Mouse (Mus musculus): ENCODE measurements around the gene Atp6v0b. TPM values are rescaled to one million over a fixed set of nuclear protein-coding genes. Genes with fewer than 3 reads are reported as not detected.

The Atp6v0b gene
- polyA plus RNA-seq, 1 experiment from 2014 or later, result 492 TPM

- Histone ChIP-seq H3K4me3 (no peak overlapping the region), H3K9me3 (no peaks in the 10 kb centered on the region), H3K9ac (no peak overlapping the region), H3K27ac (no peak overlapping the region), H3K27me3 (0 out of 2 replicates have a peak, but pooled peaks cover 3% of the 10 kb centered on the region), H3K36me3 (no peaks in the 10 kb centered on the region), H3K4me2 (no peak overlapping the region), H3K4me1 (replicated peaks) (peaks cover 36% of the 10 kb centered on the region)
- no peak for ATAC-seq (ENCODE audit: low FRiP score)
- WGBS, result 96% methylated on average over 4 of the region's 4 CpGs
Measured at GRCm38 (mm10) chr4:117846261-117846660, 40.9 kb downstream of the Atp6v0b start.

GRCm38 (mm10) chr4:117845316-117845715, 41.8 kb downstream of the Atp6v0b start:
- H3K9me3 ChIP-seq, result no peaks in the 10 kb centered on the region
- H3K27me3 ChIP-seq, result 0 out of 2 replicates have a peak, but pooled peaks cover 3% of the 10 kb centered on the region
- peaks cover 28% of the 10 kb centered on the region for H3K4me1 ChIP-seq (replicated peaks)
- H3K36me3 ChIP-seq, result no peaks in the 10 kb centered on the region
- no peak overlapping the region for H3K4me3 ChIP-seq
- H3K27ac ChIP-seq, result no peak overlapping the region
- no peak overlapping the region for H3K9ac ChIP-seq
- no peak for ATAC-seq (ENCODE audit: low FRiP score)
- no peak overlapping the region for H3K4me2 ChIP-seq
- 52% methylated on average over 11 of the region's 11 CpGs for WGBS

GRCm38 (mm10) chr4:117844467-117844866, 42.7 kb downstream of the Atp6v0b start:
- no peak overlapping the region for H3K4me2 ChIP-seq
- 0 out of 2 replicates have a peak, but pooled peaks cover 3% of the 10 kb centered on the region for H3K27me3 ChIP-seq
- H3K4me3 ChIP-seq, result no peak overlapping the region
- no peak overlapping the region for H3K9ac ChIP-seq
- peaks cover 20% of the 10 kb centered on the region for H3K4me1 ChIP-seq (replicated peaks)
- no peaks in the 10 kb centered on the region for H3K9me3 ChIP-seq
- H3K36me3 ChIP-seq, result no peaks in the 10 kb centered on the region
- H3K27ac ChIP-seq, result no peak overlapping the region
- no peak for ATAC-seq (ENCODE audit: low FRiP score)
- 91% methylated on average over 5 of the region's 5 CpGs for WGBS

- ATAC-seq (ENCODE audit: low FRiP score), result no peak
- Histone ChIP-seq H3K4me2 (no peak overlapping the region), H3K27ac (no peak overlapping the region), H3K4me3 (no peak overlapping the region), H3K9me3 (no peaks in the 10 kb centered on the region), H3K9ac (no peak overlapping the region), H3K4me1 (replicated peaks) (peaks cover 12% of the 10 kb centered on the region), H3K27me3 (no peaks in the 10 kb centered on the region), H3K36me3 (no peaks in the 10 kb centered on the region)
- 94% methylated on average over 5 of the region's 5 CpGs for WGBS
Measured at GRCm38 (mm10) chr4:117843101-117843500, 44.0 kb downstream of the Atp6v0b start.

- no peaks in the 10 kb centered on the region for H3K27me3 ChIP-seq
- no peak overlapping the region for H3K4me3 ChIP-seq
- H3K4me1 ChIP-seq (replicated peaks), result peaks cover 7% of the 10 kb centered on the region
- H3K27ac ChIP-seq, result no peak overlapping the region
- no peak overlapping the region for H3K4me2 ChIP-seq
- no peak overlapping the region for H3K9ac ChIP-seq
- 93% methylated on average over 3 of the region's 3 CpGs for WGBS
- no peaks in the 10 kb centered on the region for H3K9me3 ChIP-seq
- no peak for ATAC-seq (ENCODE audit: low FRiP score)
- no peaks in the 10 kb centered on the region for H3K36me3 ChIP-seq
Measured at GRCm38 (mm10) chr4:117841566-117841965, 45.6 kb downstream of the Atp6v0b start.

- no peaks in the 10 kb centered on the region for H3K27me3 ChIP-seq
- 89% methylated on average over 5 of the region's 5 CpGs for WGBS
- H3K36me3 ChIP-seq, result no peaks in the 10 kb centered on the region
- no peak overlapping the region for H3K27ac ChIP-seq
- H3K4me2 ChIP-seq, result no peak overlapping the region
- H3K9me3 ChIP-seq, result no peaks in the 10 kb centered on the region
- peaks cover 6% of the 10 kb centered on the region; the same call in 1 of the 2 replicates for H3K4me1 ChIP-seq (replicated peaks)
- H3K9ac ChIP-seq, result no peak overlapping the region
- ATAC-seq (ENCODE audit: low FRiP score), result no peak
- no peak overlapping the region for H3K4me3 ChIP-seq
Measured at GRCm38 (mm10) chr4:117840821-117841220, 46.3 kb downstream of the Atp6v0b start.

- 81% methylated on average over 6 of the region's 6 CpGs for WGBS
Measured at GRCm38 (mm10) chr4:117839366-117839765, 47.8 kb downstream of the Atp6v0b start.

GRCm38 (mm10) chr4:117837271-117837670, 49.9 kb downstream of the Atp6v0b start:
- no peaks in the 10 kb centered on the region for H3K9me3 ChIP-seq
- no peak for ATAC-seq (ENCODE audit: low FRiP score)
- peak overlapping the region; percentile 88; the same call in 1 of the 2 replicates for H3K4me2 ChIP-seq
- H3K4me3 ChIP-seq, result peak overlapping the region; percentile 58; the same call in 1 of the 2 replicates
- no peak overlapping the region for H3K9ac ChIP-seq
- H3K36me3 ChIP-seq, result no peaks in the 10 kb centered on the region
- 72% methylated on average over 4 of the region's 4 CpGs for WGBS
- H3K27me3 ChIP-seq, result peaks cover 15% of the 10 kb centered on the region; the same call in 1 of the 2 replicates
- peaks cover 12% of the 10 kb centered on the region for H3K4me1 ChIP-seq (replicated peaks)
- no peak overlapping the region for H3K27ac ChIP-seq

More at GRCm38 (mm10) chr4:117839366-117839765, 47.8 kb downstream of the Atp6v0b start:
- H3K27me3 ChIP-seq, result no peaks in the 10 kb centered on the region
- H3K27ac ChIP-seq, result no peak overlapping the region
- peaks cover 10% of the 10 kb centered on the region for H3K4me1 ChIP-seq (replicated peaks)
- no peak for ATAC-seq (ENCODE audit: low FRiP score)
- no peaks in the 10 kb centered on the region for H3K9me3 ChIP-seq
- H3K9ac ChIP-seq, result 0 out of 2 replicates have a peak overlapping the region, but pooled peaks have one; percentile 24
- no peak overlapping the region for H3K4me3 ChIP-seq
- H3K4me2 ChIP-seq, result no peak overlapping the region
- H3K36me3 ChIP-seq, result no peaks in the 10 kb centered on the region

- Histone ChIP-seq H3K36me3 (no peaks in the 10 kb centered on the region), H3K27me3 (peaks cover 18% of the 10 kb centered on the region; the same call in 1 of the 2 replicates), H3K4me3 (peak overlapping the region; percentile 58), H3K9me3 (no peaks in the 10 kb centered on the region), H3K4me2 (peak overlapping the region; percentile 88), H3K27ac (peak overlapping the region; percentile 91), H3K9ac (peak overlapping the region; percentile 86), H3K4me1 (replicated peaks) (peaks cover 12% of the 10 kb centered on the region)
- peak; percentile 92 for ATAC-seq (ENCODE audit: low FRiP score)
- WGBS, result under 1% methylated on average over 47 of the region's 48 CpGs
Measured at GRCm38 (mm10) chr4:117836204-117836767, 50.8 kb downstream of the Atp6v0b start.

- H3K9me3 ChIP-seq, result no peaks in the 10 kb centered on the region
- peaks cover 22% of the 10 kb centered on the region; the same call in 1 of the 2 replicates for H3K27me3 ChIP-seq
- H3K36me3 ChIP-seq, result no peaks in the 10 kb centered on the region
- peak overlapping the region; percentile 58 for H3K4me3 ChIP-seq
- ATAC-seq (ENCODE audit: low FRiP score), result peak; percentile 52
- H3K4me1 ChIP-seq (replicated peaks), result peaks cover 12% of the 10 kb centered on the region
- H3K27ac ChIP-seq, result peak overlapping the region; percentile 91
- WGBS, result 0% methylated on average over 60 of the region's 60 CpGs
- H3K9ac ChIP-seq, result peak overlapping the region; percentile 86
- H3K4me2 ChIP-seq, result peak overlapping the region; percentile 88
Measured at GRCm38 (mm10) chr4:117835531-117836111, 51.5 kb downstream of the Atp6v0b start.

GRCm38 (mm10) chr4:117834845-117835530, 52.1 kb downstream of the Atp6v0b start:
- Histone ChIP-seq H3K27ac (peak overlapping the region; percentile 91), H3K9me3 (no peaks in the 10 kb centered on the region), H3K4me1 (replicated peaks) (peaks cover 18% of the 10 kb centered on the region), H3K9ac (peak overlapping the region; percentile 86), H3K4me3 (peak overlapping the region; percentile 58), H3K4me2 (peak overlapping the region; percentile 88), H3K27me3 (peaks cover 26% of the 10 kb centered on the region), H3K36me3 (no peaks in the 10 kb centered on the region)
- WGBS, result 0% methylated on average over 36 of the region's 36 CpGs
- ATAC-seq (ENCODE audit: low FRiP score), result peak; percentile 38

- peak within 1 kb of the TSS; percentile 88 for H3K4me2 ChIP-seq
- no peaks in the 10 kb centered on the region for H3K36me3 ChIP-seq
- WGBS, result 18% methylated on average over 3 of the region's 3 CpGs
- H3K27me3 ChIP-seq, result peaks cover 28% of the 10 kb centered on the region
- no peaks in the 10 kb centered on the region for H3K9me3 ChIP-seq
- H3K4me1 ChIP-seq (replicated peaks), result peaks cover 23% of the 10 kb centered on the region
- H3K4me3 ChIP-seq, result peak within 1 kb of the TSS; percentile 58
- peak within 1 kb of the TSS; percentile 91 for H3K27ac ChIP-seq
- H3K9ac ChIP-seq, result peak within 1 kb of the TSS; percentile 86
- no peak for ATAC-seq (ENCODE audit: low FRiP score)
Measured at GRCm38 (mm10) chr4:117834457-117834844, 52.7 kb downstream of the Atp6v0b start, which contains the start of gene Slc6a9. Gene Slc6a9, plus strand, starts transcription at chr4:117834506.

All from hindbrain, embryonic 13.5 days (tissue).